Mouse (Mus musculus): ENCODE measurements around the gene Minos1. TPM values are rescaled to one million over a fixed set of nuclear protein-coding genes. Genes with fewer than 3 reads are reported as not detected.

Gene Minos1
- total RNA-seq (2021): 100 to 1,000 TPM; 588 to 656 TPM

DNA sequence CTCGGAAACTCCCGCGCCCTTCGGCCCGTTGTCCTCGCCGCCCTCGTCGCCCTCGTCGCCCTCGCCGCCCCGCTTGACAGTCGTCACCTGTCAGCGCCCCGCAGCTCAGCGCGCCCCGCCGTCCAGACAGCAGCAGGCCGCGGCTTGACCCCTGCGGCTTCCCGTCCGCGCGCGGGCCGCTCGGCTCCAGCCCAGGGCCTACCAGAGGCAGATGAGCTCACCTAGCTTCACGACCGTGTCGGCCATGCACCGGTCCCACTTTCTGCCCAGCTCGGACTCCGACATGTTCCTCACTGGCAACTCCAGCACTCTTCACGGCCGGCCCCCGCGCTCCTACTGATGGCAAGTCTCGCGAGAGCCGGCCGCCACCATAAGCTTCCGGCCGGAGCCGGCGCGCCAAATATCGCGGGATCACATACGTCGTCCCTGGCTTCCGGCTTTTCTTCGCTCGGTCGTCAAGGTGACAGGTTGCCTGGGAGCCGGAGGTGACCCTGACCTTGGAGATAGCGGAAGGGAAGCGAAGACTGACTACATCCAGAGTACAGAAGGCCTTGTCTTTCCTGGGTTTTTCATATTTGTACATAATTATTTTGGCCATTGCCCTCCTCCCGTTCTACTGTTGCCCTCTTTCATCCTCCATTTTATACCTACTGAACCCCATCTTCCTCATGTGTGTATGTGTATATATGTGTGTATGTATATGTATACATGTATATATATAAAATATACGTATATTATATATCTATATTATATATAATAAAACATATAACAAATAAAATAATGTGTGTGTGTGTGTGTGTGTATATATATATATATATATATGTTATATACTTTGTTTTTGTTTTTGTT lies at the start of gene Minos1:
Gene Minos1, minus strand, starts transcription at position 413 of the 849 bp plus-strand sequence.
- DNase-seq: peak; percentile 98

DNA sequence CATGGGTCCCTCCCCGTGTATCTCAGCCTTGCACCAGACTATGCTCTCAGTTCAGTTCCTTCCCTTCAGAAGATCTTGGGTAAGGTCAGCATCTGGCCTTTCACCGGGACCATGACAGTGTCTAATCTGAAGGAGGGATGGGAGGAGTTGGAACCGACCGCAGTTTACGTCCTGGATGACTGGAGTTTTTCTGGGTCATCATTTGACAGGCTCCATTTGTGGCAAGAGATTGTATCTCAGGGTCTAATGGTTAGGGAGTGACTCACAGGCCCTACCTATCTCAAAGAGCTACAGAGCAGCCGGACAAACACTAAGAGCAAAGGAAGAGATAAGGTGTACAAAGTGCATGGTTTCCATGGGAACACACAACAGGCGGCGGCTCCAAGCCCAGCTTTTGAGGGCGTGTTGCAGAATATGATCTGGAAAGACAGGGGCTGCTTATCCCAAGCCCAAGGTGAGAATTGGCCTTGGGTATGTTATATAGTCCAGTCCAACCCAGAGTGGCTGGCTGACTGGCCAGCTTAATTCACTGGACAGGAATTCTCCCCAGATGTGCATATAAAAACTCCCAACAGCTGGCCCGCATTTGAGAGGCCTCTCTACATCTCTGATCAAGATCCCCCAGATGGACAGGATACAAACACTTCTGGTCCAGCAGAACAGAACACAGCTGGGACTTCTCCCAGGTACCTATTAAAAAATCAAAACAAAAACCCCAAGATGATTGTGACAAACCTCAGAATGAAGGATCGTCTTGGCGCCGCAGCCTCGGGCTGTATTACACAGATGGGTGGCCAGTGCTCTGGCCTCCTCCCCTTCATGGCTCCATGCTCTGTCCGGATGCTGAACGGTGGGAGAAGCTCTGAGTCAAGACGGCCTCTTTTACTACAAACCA lies 49.1 kb upstream of the Minos1 start:
- no peak for DNase-seq

DNA sequence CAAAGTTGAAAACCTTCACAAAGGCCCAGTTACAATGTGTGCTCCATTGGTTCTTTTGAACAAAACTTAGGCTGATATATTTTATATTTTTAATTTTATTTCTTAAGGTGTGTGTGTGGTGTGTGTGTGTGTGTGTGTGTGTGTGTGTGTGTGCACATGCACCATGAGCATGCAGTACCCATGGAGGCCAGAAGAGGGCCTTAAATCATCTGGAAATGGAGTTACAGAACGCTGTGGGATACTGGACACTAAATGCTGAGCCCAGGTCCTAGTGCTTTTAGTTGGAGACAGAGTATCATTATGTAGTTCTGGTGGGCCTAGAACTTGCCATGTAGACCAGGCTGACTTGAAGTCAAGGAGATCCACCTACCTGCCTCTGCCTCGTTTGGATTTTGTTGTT lies 48.3 kb upstream of the Minos1 start:
- DNase-seq: no peak

DNA sequence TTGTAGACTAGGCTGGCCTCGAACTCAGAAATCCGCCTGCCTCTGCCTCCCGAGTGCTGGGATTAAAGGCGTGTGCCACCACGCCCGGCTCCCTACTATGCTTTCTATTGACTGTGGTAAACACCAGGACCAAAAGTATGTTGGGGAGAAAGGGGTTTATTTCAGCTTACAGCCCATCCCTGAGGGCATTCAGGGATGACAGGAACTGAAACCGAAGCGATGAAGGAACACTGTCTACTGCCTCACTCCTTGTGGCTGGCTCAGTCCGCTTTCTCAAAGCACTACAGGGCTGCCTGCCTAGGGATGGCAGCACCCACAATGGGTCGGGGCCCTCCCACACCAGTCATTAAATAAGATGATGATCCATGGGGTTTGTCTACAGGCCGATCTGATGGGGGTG lies 47.5 kb upstream of the Minos1 start:
- no peak for DNase-seq

DNA sequence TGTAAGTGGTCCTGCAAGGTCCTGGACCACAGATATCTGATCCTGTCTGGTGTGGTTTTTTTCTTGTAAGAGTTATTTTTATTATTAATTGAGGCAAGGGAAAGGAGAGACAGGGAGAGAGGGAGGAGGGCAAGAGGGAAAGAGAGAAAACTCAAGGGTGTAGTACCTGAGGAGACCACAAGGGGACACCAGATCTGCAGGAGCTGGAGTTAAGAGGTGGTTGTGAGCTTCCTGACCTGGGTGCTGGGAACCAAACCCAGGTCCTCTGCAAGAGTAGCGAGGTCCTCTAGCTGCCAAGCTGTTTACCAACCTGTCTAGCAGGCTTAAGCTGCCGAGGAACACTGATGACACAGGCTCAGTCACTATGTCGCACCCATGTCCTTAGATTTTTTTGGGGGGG lies 47.0 kb upstream of the Minos1 start:
- peak; percentile 7 for DNase-seq

DNA sequence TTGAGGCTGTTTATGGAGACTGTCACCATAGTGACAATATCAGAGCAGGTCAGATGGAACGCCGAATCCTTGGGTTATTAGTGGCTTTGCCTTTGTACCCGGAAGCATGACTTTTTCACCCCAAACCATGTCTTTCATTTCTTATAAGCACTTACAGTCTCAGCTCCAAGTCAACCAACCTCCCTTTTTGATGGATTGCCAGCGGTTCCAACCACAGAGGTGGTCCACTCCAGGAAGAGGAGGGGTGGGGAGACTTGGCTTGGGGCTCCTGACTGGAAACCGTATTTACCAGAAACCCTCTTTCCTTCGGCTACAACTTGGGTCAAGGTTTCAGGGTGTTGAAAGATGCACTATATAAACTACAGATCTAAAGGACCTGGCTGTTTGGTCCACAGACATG lies 45.1 kb upstream of the Minos1 start:
- DNase-seq: peak; percentile 42

DNA sequence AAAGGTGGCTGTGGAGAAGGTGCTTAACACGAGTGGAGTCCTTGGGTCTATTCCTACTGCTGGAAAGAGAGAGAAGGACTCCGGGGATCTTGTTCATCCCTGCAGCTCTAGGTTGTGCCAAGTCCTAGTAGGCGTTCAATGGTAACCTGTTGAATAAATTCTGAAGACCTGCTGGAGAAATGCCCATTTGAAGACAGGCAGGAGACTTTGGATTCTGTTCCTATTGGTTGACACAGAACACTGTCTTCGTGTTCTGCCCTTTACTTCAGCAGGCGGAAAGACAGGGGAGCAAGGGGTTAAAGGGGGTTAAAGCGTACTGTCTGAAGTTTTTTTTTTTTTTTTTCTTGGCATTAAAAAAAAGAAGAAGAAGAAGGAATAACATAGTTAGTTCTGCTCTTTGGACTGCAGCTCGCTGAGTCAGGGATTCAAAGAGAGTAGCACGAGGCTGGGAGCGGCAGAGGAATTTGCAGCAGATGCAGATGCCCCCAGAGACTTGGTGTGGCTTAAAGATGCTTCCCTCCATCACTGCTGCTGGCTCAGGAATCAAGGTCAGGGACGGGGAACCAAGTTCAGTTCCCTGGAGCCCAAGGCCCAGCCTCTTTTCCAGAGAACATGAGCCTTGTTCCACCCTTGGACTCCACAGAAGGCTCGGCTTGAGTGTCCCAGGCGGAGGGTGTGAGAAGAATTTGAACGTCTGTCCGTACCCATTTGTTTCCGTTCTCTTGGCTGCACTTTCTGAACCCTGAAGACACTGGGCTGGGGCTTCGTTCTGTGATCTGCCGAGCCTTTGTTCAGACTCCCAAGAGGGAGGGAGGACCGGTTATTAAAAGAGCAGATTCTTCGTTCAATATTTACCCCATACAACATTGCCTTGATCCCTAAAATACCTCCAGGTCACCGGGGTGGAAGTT lies 44.4 kb upstream of the Minos1 start:
- DNase-seq: peak; percentile 67

DNA sequence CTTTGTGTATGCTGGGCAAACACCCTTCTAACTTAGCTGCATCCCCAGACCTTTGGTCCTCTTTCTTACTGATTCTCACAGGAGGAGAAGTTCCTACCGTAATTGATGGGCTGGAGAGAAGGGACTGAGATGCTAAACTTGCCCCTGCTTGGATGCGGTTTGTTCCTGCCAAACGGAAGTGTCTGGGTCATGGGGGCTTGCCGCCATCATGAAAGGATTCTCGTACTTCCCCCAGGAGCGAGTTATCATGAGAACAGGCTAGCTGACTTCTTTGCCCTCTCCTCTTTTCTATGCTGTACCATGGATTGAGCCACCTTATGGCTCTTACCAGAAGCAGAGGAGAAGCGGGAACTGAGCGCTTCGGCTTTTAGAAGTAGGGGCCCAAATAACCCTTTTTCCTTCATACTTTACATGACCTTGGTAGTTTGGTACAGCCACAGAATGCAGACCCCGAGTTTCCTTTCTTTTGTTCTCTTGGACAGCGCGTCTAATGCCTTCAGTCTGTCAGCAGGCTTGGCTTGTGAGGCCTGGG lies 38.9 kb upstream of the Minos1 start:
- no peak for DNase-seq

DNA sequence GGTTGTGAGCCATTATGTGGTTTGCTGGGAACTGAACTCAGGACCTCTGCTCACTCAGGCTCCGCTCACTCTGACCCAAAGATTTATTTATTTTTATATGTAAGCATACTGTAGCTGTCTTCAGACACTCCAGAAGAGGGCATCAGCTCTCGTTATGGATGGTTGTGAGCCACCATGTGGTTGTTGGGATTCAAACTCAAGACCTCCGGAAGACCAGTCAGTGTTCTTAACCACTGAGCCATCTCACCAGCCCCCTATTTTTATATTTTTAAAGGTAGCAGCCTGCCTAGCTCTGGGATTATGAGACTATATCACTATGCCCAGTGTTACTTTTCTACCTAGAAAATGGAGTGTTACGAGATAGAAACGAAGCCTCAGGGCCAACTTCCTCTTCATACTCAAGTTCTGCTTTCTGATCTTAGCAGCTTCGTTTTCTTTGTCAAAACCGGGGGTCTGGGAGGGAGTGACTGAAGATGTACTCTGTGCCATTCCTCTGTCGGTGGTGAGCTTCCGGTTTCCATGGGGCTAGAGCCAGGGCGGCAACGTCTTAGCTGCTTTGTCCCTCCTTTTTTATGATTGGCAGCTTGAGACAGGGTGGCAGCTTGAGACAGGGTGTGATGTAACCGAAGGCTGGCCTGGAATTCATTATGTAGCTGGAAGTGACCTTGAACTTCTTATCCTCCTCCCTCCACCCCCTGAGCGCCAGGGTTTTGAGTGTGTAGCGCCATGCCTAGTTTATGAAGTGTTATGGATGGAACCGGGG lies 38.3 kb upstream of the Minos1 start:
- no peak for DNase-seq

DNA sequence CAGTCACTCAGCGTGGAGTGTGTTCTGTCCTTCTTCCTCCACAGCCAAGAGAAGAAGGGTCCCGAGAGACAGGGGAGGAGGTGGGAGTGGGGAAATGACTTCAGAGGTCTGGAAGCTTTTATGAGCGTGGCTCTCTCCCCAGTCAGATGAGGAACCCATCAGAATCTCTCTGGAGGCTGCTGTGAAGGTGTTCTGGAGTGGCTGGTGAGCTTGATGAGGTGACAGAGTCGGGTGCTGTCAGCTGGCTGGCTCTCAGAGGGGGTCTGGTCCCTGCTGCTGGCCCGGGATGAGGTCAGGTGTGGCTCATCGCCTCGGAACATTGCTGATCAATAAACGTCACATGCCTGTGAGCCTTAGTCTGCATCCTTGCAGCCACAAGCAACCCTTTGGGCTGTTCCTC lies 36.2 kb upstream of the Minos1 start:
- no peak for DNase-seq

DNA sequence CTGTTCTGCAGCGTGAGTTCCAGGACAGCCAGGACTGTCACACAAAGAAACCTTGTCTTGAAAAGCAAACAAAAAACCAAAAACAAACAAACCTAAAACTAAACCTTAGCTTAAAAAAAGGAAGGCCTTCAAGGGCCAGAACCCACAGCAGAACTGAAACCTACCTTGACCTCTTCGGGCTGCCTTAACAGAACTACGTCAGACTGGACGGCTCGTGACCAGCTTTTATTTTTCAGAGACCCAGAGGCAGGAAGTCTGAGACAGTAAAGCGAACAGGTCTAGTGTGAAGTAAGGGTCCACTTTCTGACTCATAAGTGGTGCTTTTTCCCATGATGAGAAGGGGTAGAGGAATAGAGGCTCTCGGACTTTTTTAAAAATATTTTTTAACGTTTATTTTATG lies 35.3 kb upstream of the Minos1 start:
- DNase-seq: no peak

DNA sequence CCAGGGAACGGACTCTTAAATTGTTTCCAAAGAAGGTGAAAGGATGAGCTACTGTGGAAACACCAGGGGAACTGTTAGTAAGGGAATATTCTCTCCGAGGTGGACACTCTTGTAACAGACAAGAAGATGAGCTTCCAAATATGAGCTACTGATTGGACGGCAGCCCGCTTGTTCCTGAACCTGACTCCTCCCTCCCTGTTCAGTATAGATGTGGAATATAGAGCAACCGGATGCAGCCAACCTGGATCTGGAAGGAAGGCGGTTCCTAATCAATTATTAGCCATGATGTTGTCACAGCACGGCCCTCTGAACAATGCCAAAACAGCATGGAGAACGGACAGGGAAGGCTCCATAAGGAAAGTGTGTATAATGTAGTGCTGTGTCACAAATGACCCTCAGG lies 34.3 kb upstream of the Minos1 start:
- no peak for DNase-seq

DNA sequence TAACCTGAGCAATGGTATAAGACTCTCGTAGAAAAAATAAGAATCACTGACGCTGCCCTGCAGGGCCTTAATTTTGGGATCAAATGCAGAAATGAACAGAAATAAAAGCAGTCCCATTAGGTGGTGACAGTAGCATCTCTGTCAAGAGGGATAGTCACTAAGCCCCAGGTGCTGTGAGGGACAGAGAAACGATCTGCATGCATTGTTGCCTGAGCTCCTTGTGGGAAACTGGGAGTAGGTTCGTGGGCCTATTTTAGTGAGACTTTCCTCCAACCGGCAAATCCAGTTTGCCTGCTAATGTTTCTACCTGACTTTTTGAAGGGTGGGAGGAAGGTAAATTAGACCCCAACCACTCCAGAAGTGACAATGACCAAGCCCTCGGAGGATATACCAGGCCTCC lies 33.2 kb upstream of the Minos1 start:
- DNase-seq: no peak

DNA sequence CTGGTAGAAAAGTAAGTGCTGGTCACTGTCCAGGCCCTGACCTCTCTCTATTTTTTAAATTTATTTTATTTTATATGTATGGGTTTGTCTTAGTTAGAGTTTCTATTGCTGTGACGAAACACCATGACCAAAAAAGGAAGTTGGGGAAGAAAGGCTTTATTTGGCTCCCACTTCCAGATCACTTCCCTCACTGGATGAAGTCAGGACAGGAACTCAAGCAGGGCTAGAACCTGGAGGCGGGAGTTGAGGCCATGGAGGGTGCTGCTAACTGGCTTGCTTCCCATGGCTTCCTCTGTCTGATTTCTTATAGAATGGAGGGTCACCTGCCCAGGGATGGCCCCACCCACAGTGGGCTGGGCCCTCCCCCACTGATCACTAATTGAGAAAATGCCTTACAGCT lies 30.2 kb upstream of the Minos1 start:
- DNase-seq: no peak

DNA sequence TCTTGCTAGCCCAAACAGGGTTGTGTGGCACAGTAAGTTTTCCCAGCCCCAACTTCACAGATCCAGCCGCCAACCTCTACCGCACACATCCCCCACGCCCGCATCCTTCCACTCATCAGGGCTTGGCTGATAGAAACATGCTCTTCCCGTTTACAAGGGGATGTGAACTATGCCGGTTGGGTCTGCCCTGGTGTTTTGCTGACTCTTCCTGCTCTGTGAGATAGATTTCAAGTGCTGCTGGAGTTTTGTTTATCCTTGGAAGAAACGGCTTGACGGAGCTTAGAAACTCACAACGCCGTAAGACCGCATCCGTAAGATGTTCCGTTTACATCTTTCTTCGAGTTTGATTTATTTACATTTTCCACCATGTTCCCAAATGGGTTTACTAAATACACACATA lies 27.4 kb upstream of the Minos1 start:
- no peak for DNase-seq

DNA sequence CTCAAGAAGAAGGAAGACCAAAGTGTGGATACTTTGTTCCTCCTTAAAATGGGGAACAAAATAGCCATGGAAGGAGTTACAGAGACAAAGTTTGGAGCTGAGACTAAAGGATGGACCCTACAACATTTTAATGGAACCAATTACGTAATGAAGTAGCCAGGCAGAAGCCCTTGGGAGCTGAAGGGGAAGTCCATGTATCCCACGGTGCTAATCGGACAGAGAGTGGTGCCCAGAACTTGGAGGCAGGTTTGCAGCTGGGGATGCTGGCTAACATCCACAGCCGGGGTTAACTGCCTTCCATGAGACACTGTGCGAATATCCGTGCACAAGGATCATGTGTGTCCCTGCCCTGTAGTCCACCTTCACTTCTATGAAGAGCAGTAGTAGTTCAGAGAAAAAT lies 25.6 kb upstream of the Minos1 start:
- no peak for DNase-seq

DNA sequence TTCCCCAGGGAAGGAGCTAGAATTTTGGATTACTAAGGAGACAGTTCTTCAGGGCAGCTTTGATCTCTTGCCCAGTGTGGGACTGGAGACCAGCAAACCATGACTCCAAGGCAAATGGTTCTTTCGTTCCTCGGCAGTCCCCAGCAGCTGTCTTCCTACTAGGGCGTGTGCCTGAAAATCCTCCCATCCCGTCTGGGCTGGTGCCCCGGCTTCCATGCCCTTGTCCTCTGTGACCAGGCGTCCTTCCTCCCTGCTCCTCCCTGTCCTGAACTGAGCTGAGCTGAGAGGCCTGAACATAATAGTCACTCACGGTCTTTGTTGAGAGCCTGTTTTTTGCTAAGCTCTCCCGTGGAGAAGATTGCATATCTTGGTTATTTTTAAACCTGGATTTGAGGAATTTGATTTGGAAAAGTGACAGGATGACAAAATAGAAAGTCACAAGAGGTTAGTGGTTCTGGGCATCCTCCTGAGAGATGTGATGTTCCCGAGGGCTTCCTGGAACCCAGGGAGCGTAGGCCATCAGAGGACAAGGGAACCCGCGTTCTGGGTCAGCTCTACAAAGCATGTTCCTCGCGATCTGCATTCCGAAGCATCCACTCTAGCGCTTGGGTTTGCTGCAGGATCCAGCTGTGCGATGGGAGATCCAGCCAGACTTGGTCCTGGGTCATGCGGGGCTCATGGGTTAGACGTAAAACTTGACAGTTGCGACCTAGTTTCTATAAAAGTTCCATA lies 23.8 kb upstream of the Minos1 start:
- DNase-seq: peak; percentile 43

DNA sequence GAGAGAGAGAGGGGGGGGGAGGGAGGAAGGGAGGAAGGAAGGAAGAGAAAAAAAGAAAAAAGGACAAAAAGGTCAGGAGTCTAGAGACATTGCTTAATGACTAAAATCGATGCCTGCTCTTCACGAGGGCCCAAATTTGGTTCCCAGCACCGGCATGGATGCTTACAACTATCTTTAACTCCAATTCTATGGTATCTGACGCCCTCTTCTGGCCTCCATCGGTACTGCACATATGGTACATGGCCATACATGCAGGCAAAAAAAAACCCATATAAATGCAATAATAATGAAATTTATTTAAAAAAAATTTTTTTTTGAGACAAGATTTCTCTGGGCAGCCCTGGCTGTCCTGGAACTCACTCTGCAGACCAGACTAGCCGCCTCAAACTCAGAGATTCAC lies 20.5 kb upstream of the Minos1 start:
- DNase-seq: no peak

DNA sequence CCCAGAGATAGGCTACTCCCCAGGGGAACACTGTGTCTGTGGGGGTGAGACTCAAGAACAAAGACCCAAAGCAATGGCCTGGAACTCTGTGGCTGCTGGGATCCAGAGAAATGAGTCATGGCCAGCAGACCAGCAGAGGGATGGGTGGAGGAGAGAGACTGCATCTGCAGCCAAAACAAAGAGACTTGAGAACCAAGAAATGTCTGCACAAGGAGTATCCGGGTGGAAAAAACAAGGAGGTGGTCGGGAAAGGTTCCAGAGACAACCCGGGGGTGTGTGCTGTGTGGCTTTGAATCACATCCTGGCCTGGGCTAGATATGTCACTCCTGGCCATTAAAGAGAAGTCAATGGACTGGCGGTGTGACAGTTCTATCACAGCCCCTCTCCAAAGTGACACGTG lies 15.8 kb upstream of the Minos1 start:
- DNase-seq: peak; percentile 63

DNA sequence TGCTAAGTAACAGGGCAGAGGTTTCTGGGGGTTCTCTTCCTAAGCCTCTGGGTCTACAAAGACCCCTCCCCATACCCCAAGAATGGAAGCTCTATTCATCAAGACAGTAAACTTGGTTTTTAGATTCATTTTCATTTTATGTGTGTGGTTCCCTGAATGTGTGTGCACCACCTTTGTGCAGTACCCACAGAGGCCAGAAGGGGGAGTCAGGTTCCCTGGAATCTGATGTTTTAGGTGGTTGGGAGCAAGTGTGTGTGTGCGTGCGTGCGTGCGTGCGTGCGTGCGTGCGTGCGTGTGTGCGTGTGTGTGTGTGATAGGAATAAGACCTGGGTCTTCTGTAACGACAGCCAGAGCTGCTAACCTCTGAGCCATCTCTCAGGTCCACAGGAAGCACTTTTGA lies 14.2 kb upstream of the Minos1 start:
- DNase-seq: peak; percentile 47

DNA sequence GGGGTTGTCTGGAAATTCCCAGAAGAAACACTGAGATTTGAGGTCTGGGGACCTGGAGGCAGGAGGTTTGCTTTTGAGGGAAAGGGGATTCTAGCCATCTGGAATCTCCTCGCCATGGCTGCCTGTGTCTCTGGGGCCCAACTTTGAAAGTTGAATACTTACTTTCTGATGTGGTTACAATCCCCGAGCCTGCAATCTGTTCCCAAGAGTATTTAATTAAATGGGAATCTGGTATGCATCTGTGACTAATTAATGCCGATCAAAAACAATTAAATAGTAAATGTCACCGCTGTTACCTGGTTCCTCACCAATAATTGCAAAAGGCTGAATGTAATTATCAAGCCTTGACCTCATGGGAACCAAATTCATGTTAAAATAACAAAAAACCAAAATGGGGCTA lies 13.7 kb upstream of the Minos1 start:
- no peak for DNase-seq
